Mouse (Mus musculus) layer of hippocampus, adult 18-20 months (tissue): ENCODE measurements at regions not wholly inside any gene's neighbourhood (a gene's known extent, or its start where the extent isn't known, plus 50 kb on each side); places are given as distances from the start of the nearest gene placed in this dataset.
A peak's percentile ranks its signal among the peaks of the same experiment; 100 is the strongest.

ENCODE experiments used
- DNase-seq, 2 experiments: peaks; one replicate each; pipeline ENCODE4 v3.0.0; 2022; ENCODE audit warnings: low spot score in 2 of 2

DNA sequence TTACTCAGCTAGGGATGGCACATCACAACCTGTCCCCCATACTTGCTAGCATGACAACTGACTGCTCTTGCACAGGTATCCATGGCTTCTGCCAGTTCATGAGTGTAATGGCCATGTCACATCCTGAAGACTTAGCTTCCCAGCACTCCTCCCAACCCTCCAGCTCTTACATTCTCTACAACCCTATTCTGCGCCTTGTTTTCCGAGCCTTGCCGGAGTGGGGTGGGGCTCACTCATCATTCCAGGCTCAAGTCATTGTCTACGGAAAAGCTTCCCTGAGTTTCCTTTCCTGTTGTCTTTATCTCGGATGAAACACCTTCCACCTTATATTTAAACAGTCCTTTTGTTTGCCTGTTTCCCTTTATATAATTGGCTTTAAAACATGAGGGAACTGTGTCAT lies 69.6 kb downstream of the Prdm13 start:
- no peak for DNase-seq

DNA sequence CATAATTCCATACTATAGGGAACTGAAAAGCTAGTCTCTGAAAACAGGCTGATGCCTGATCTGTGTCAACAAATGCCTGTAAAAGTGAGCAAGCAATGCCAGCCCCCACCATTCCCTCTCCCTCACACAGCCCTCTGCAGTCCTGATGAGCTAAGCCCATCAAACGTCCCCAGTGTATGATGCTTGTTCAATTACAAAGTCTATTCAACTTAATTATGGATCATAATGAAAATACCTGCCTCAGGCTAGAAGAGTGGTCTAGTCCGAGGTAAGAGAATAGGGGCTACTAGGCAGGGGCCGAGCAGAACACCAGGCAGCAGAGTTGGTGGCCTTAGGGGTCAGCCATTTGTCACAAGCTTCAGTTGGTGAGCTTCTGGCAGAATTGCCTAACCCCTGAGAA lies 71.3 kb downstream of the Prdm13 start:
- no peak for DNase-seq

DNA sequence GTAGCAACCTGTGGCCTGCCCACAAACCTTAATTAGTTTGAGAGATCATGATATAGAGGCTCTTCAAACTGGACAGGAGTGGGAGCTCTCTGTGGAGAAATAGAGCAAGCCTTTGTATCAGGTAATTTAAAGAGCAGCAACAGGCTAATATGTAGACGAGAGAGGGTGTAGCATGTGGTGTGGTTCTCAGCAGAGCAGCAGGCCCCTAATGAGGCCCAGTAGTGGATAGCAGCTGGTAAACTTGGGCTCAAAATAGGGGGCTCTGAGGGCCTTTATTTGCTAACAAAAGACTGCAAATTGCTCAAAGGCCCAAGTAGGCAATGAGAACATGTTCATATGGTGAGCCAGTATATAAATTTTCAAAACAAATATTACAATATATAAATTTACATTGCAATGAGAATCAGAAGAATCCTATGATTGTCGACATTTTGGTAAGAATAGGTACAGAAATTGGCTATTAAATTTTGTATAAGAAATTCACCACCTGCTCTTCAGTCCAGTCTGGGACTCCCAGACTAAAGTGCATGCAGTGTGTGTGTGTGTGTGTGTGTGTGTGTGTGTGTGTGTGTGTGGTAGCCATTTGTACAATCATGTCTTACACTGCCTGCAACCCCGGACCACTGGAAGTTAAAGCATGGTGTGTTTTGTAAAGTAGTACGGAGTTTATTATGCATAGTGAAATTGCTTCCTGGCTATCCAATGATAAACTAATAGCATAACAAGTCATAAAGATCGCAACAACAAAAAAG lies 74.1 kb downstream of the Prdm13 start:
- no peak for DNase-seq

DNA sequence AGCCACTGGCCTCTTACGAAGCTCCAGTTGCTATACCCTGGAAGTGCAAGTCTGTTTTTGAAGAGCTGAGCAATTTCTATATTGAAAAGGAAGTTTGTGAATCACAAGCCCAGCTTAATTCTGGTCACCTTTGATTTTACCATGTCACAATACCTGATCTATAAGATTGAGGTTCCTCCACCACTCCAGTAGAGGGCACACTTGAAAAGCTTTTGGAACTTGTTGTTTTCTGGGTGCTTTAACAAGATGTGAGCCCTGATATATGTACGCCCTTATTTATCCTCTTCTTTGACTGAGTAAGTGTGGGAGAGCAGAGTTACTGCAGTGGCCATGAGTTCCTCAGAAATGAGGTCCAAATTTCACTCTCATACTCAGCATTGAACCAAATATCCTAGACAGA lies 87.7 kb downstream of the Prdm13 start:
- no peak for DNase-seq

DNA sequence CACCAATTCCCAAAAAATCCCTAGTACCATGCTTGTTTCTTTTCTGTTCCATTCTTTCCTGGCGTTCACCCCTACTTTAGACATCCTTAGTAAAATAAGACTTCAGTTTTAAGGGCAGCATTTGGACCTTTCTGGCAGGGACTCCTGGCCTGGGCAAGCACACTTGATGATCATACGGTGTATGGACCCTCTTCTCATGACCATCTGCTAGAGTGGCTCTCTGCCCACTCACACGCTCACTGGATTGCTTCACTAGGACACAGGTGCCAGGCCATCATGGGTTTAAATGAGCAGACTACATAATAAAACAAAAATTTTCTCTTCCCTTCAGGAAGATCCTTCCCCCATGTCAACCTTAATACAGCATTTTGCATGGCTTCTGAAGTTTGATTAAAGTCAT lies 138.0 kb downstream of the Prdm13 start:
- DNase-seq: no peak

DNA sequence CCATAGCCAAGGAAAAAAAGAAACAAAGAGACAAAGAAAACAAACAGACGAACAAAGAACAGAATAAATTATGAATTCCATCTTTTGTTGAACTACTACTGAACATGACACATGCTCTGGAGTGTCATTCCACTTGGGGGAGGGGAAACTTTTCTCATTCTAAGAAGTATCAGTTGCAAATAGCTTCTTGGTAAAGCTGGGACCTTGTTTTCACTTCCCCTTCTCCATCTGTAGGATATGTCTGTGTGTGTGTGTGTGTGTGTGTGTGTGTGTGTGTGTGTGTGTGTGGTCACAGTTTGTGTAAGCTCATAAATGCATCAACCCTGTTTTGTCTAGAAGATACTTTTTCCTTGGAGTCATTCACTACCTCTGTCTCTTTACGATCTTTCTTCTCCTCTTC lies 146.2 kb downstream of the Prdm13 start:
- no peak for DNase-seq

DNA sequence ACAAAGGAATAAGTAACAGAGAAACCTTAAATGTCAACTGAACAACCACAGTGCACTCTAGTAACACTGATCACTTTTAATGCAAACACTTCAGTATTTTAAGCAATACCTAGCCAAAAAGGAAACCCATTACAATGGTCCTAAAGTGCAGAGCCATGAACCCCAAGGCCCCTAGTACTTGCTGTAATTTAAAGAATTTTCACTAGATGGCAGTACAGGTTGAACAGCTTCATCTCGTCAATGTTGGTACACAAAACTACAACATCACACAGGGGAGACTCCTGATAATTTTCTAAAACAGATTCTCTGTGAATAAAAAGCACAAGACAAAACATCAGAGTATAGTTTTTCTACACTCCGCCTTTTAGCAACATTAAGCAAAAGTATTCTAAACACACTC lies 149.8 kb downstream of the Prdm13 start:
- peak in 1 of 2 experiments; percentile 21 for DNase-seq

DNA sequence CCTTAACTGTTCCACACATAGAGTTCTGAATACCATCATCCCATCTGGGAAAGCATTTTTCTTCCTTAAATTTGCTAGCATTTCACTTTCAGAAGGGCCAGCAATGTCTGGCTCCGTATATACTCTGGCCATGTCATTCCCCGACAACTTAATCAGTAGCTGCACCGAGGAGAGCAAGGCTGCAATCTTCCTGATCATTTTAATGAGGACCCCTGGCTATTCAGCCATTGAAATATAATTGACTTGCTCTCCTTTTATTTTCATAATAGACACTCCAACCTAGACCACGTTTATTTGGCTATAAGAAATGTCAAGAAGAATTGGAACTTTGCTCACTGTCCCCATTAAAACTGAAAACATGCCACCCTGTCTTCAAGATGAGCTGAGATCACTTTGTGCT lies 153.6 kb downstream of the Prdm13 start:
- no peak for DNase-seq
